Mouse (Mus musculus) heart, adult 9 months (tissue): ENCODE measurements around the gene Prl8a6.

Experiments
- DNase-seq, 2 experiments: peaks; one replicate each; pipeline ENCODE4 v3.0.0; 2022; ENCODE audit warnings: low spot score in 2 of 2

The Prl8a6 gene

DNA sequence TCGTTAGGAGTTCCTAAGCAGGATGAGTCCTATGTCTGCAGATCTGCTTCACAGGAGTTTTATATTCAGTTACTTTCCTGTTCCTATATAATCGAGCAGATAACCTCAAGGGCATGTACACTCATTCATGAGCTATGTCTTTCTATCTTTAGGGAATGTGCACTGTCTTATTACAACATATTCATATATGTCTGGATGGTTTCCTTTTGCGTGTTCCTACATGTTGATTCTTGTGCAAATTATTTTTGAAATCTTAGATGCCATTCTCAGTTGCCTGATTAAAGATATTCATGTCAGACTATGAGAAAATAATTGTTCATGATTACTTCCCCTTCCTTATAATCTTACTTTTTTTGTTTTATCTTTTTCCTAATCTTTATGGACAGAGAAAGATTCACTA, at the start of gene Prl8a6:
Gene Prl8a6 (minus strand): TSS at position 101 of the 400 bp plus-strand sequence.
- no peak for DNase-seq

DNA sequence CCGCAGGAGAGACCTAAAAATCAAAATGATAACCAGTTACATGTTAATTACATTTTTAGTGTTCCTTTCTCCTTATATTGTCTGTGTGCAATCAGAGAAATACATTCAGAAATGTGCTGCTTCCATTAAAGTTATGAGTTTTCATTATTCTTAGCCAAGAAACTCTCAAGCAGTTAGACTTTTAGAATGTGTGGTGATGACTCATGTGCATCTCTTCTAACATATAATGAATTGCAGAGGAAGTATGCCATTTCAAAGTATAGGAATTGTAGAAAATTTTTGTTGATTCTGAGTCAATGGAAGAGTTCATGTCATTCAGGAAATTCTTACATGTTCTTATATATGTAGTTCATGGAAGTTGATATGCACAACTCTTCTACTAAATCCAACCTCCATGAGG, 5.3 kb downstream of the Prl8a6 start:
- no peak for DNase-seq

DNA sequence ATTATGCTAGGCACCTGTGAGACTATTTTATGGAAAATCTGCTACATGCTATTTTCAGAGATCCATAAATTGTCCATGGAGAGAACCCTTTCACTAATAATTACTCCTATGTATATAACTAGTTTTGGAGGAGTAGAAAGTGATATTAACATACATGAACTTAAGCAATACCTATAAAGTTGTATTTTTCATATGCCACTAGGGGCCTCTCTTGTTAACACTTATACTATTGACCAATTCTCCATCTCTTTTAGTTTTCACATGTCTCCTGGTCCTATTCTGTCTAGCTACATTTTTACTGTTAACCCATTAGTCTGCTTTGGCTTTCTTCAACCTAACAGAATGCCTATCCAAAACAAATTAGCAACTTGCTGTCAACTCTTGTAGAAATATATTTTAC, 24.8 kb downstream of the Prl8a6 start:
- no peak for DNase-seq

DNA sequence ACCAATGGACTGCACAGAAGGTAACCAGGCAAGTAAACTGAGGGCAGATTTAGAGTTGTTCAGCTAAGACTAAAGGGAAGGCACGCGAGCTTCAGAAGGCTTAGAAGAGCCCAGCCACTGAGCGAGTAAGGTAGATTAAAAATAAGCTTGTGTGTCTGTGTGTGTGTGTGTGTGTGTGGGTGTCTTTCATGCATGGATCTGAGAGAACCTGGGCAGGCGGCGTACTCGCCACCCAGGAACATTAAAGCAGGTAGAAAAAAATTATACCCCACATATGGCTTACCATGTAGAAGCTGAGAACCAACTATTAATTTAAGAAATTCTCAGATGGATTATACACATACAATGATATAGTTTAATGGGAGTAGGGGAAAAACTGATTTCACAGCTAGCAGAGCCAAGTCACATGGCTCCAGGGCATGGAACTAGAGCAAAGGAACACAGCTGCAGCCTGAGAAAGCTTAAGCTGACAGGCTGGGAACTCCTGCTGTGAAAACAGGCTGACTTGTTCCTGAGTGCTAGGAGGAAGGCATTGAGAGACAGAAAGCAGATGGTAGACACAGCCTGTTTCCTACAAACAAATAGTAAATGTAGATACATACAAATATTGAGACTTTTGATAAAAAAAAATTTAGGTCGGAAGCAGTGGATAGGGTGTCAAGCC, 39.3 kb downstream of the Prl8a6 start:
- DNase-seq: no peak

DNA sequence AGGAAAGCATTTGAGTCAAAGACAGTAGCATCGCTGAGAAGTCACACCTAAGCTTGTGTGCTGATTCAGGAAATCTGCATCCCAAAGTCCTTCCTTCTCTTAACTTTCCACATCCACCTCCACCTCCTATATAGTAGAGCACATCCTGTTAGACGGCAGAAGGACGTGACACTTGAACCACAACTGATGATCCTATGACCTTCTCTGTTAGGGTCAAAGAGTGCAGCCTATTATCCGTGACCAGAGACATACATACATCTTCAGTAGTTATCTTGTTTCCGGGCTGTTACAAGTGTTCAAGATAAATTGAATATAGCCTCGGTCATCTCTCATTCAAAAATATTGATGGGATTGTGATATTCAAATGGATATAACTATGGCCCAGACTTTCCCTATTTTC, 47.7 kb downstream of the Prl8a6 start, which contains the start of gene Prl2b1:
Gene Prl2b1 (minus strand): TSS at position 101 of the 400 bp plus-strand sequence.
- no peak for DNase-seq
